Mouse (Mus musculus) liver, adult 2 months (tissue): ENCODE results near the gene Gemin5. TPM values are rescaled to one million over a fixed set of nuclear protein-coding genes. Genes with fewer than 3 reads are reported as not detected.

Source experiments
- DNase-seq: peaks from one replicate; pipeline ENCODE4 v3.0.0-alpha.2; 2011; ENCODE audit warnings: low read depth, low spot score; ENCODE audit errors: extremely low read depth
- H3K27ac ChIP-seq: fragments of 200-500 bp; replicated peaks from 2 replicates; pipeline ENCODE4 v1.5.1; 2012; ENCODE audit warnings: low read depth, mild to moderate bottlenecking, control low read depth, inconsistent platforms, low read length; ENCODE audit not compliant: insufficient read depth
- H3K27me3 ChIP-seq: fragments of 200-500 bp; 2 replicates; pipeline ENCODE4 v1.6.1; 2012; ENCODE audit warnings: mild to moderate bottlenecking, moderate library complexity, low read length, inconsistent platforms; ENCODE audit not compliant: control insufficient read depth, insufficient read depth
- H3K36me3 ChIP-seq: fragments of 200-500 bp; 2 replicates; pipeline ENCODE4 v1.6.1; 2012; ENCODE audit warnings: low read length, inconsistent platforms; ENCODE audit not compliant: control insufficient read depth, insufficient read depth
- H3K4me1 ChIP-seq: fragments of 200-500 bp; 2 replicates; pipeline ENCODE4 v1.6.1; 2011; ENCODE audit warnings: low read length; ENCODE audit not compliant: control insufficient read depth, insufficient read depth
- H3K4me3 ChIP-seq: fragments of 200-500 bp; 2 replicates; pipeline ENCODE4 v1.5.1; 2011; ENCODE audit warnings: low read depth, mild to moderate bottlenecking, control low read depth, low read length, moderate library complexity; ENCODE audit not compliant: insufficient read depth
- H3K79me2 ChIP-seq: fragments of 200-500 bp; 2 replicates; pipeline ENCODE4 v1.6.1; 2012; ENCODE audit warnings: inconsistent platforms, mild to moderate bottlenecking, low read length, moderate library complexity; ENCODE audit not compliant: control insufficient read depth, insufficient read depth
- H3K9ac ChIP-seq: fragments of 200-500 bp; 2 replicates; pipeline ENCODE4 v1.6.1; 2012; ENCODE audit warnings: low read depth, mild to moderate bottlenecking, control low read depth, inconsistent platforms, low read length
- CTCF ChIP-seq: fragments of 200-500 bp; IDR thresholded peaks from 2 replicates; pipeline ENCODE4 v1.5.1; 2011; ENCODE audit warnings: low read depth, low read length, control low read depth
- POLR2A ChIP-seq: fragments of 200-500 bp; IDR thresholded peaks from 2 replicates; pipeline ENCODE4 v1.6.1; 2011; ENCODE audit warnings: low read length, control low read depth; ENCODE audit not compliant: insufficient read depth; ENCODE audit errors: extremely low read depth
- WGBS: fragments of 180-500 bp; shearing (Covaris S2); methylation state at CpG from one replicate; pipeline ENCODE4 v1.1.7; 2018; 5-methylcytosine and 5-hydroxymethylcytosine counted together
- polyA plus RNA-seq: library from polyadenylated mRNA; depleted of rRNA; stranded (reverse); fragments of >200 nt; gene quantifications from 2 replicates; pipeline ENCODE4 v1.2.3, GENCODE M21; 2012
- total RNA-seq: library from RNA; depleted of rRNA; stranded (reverse); fragments of >200 nt; gene quantifications from 2 replicates; pipeline ENCODE4 v1.2.3, GENCODE M21; 2014

Gemin5 gene
- total and polyA plus RNA-seq, 2 experiments: 3.5 to 4.8 TPM

DNA sequence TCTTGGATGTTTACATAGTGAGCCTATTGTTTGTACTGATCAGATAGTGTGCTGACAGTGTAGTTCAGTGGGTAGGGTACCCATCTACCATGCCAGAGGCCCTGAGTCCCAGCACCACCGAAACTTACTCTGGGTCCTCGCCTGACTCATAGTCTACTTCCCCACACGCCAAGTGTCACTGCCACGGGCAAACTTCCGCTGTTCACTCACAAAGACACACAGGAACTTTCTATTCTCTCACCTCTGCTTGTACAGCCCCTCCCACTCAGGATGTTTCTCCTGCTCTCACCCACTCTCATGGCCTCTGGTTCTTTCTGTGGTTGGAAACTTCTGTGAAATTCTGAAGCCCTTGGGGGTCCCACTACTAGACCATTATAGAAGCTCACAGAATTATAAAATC is 72.2 kb downstream of the Gemin5 start:
- no peaks in the 10 kb centered on the region for H3K79me2 ChIP-seq
- 7% methylated on average over 5 of the region's 5 CpGs for WGBS
- 0 out of 2 replicates have a peak overlapping the region, but pooled peaks have one; percentile 2 for H3K9ac ChIP-seq
- no peaks in the 10 kb centered on the region for H3K36me3 ChIP-seq
- peak overlapping the region; percentile 63 for H3K27ac ChIP-seq
- peaks cover 23% of the 10 kb centered on the region for H3K4me1 ChIP-seq
- H3K4me3 ChIP-seq: no peak overlapping the region
- DNase-seq: no peak
- TF ChIP-seq POLR2A (no peak), CTCF (no peak)
- H3K27me3 ChIP-seq: no peaks in the 10 kb centered on the region

DNA sequence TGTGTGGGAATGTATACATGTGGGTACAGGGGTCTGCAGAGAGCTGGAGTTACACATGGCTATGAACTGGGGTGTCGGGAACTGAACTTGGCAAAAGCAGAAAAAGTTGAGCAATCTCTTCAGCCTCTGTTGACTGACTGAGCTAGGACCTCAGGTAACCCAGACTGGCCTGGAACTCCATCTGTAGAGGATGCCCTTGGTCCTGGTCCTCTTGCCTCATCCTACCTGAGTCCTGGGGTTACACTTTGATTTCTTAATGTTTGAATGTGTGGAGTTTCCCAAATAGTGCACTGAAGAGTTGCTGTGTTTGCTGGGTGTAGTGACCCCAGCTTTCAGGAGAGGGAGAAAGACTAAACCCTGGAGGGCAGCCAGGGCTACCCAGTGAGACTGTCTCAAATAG is 72.8 kb downstream of the Gemin5 start:
- no peaks in the 10 kb centered on the region for H3K79me2 ChIP-seq
- H3K9ac ChIP-seq: no peak overlapping the region
- peak overlapping the region; percentile 82 for H3K27ac ChIP-seq
- no peaks in the 10 kb centered on the region for H3K36me3 ChIP-seq
- no peaks in the 10 kb centered on the region for H3K27me3 ChIP-seq
- DNase-seq: peak; percentile 100
- no peak overlapping the region for H3K4me3 ChIP-seq
- 35% methylated on average over 1 of the region's 1 CpGs for WGBS
- peaks cover 23% of the 10 kb centered on the region for H3K4me1 ChIP-seq
- TF ChIP-seq CTCF (no peak), POLR2A (no peak)

GRCm38 (mm10) chr11:58094766-58095165 is 73.6 kb downstream of the Gemin5 start:
- H3K4me3 ChIP-seq: no peak overlapping the region; the same call in 1 of the 2 replicates
- peaks cover 18% of the 10 kb centered on the region for H3K4me1 ChIP-seq
- no peaks in the 10 kb centered on the region for H3K79me2 ChIP-seq
- H3K9ac ChIP-seq: peak overlapping the region; percentile 35
- DNase-seq: no peak
- no peaks in the 10 kb centered on the region for H3K27me3 ChIP-seq
- 38% methylated on average over 4 of the region's 4 CpGs for WGBS
- TF ChIP-seq CTCF (no peak), POLR2A (no peak)
- no peaks in the 10 kb centered on the region for H3K36me3 ChIP-seq
- H3K27ac ChIP-seq: peak overlapping the region; percentile 82

- Histone ChIP-seq H3K79me2 (no peaks in the 10 kb centered on the region), H3K9ac (peak within 1 kb of the TSS; percentile 60), H3K4me3 (peak within 1 kb of the TSS; percentile 59), H3K36me3 (no peaks in the 10 kb centered on the region), H3K27ac (peak within 1 kb of the TSS; percentile 74), H3K27me3 (no peaks in the 10 kb centered on the region), H3K4me1 (peaks cover 11% of the 10 kb centered on the region)
- DNase-seq: peak; percentile 73
- WGBS: 9% methylated on average over 12 of the region's 12 CpGs
- TF ChIP-seq CTCF (no peak), POLR2A (0 out of 2 replicates have a peak, but pooled peaks have one; percentile 53)
Observed at GRCm38 (mm10) chr11:58093021-58093528, 75.3 kb downstream of the Gemin5 start, which contains the start of gene Gm12248. Gene Gm12248 (minus strand): TSS chr11:58093134.

- H3K9ac ChIP-seq: peak overlapping the region; percentile 59
- H3K36me3 ChIP-seq: no peaks in the 10 kb centered on the region
- peak overlapping the region; percentile 59 for H3K4me3 ChIP-seq
- H3K27me3 ChIP-seq: no peaks in the 10 kb centered on the region
- no peaks in the 10 kb centered on the region for H3K79me2 ChIP-seq
- DNase-seq: peak; percentile 45
- TF ChIP-seq CTCF: no peak
- TF ChIP-seq POLR2A: no peak
- 16% methylated on average over 4 of the region's 4 CpGs for WGBS
- H3K27ac ChIP-seq: peak overlapping the region; percentile 74
- H3K4me1 ChIP-seq: peaks cover 11% of the 10 kb centered on the region
Observed at GRCm38 (mm10) chr11:58092541-58092940, 75.8 kb downstream of the Gemin5 start.

GRCm38 (mm10) chr11:58081716-58082115 is 86.6 kb downstream of the Gemin5 start:
- Histone ChIP-seq H3K9ac (no peak overlapping the region), H3K79me2 (no peaks in the 10 kb centered on the region), H3K27me3 (no peaks in the 10 kb centered on the region), H3K4me1 (no peaks in the 10 kb centered on the region), H3K36me3 (no peaks in the 10 kb centered on the region), H3K4me3 (no peak overlapping the region), H3K27ac (no peak overlapping the region)
- no peak for TF ChIP-seq POLR2A
- no peak for TF ChIP-seq CTCF
- WGBS: 92% methylated on average over 6 of the region's 6 CpGs
- DNase-seq: no peak
